Mouse (Mus musculus) heart, embryonic 16.5 days (tissue): ENCODE results near the gene Ramp3. TPM values are rescaled to one million over a fixed set of nuclear protein-coding genes. Genes with fewer than 3 reads are reported as not detected.

ENCODE experiments used
- polyA plus RNA-seq: library from polyadenylated mRNA; unstranded; fragments of >200 nt; fragmentation: Nextera tagmentation; extraction: Ambion mirVana; gene quantifications from 2 replicates; pipeline ENCODE4 v1.2.1, GENCODE M21; 2015

Ramp3 gene
- polyA plus RNA-seq, 1 experiment from 2014 or later = 5.9 TPM

Other genes with a start within 250 kb of the Ramp3 start
- 3,856 and 4,038 TPM in 2 replicates for gene Ppia, start 243.1 kb upstream of the Ramp3 start, polyA plus RNA-seq
- gene H2afv, start 214.1 kb upstream of the Ramp3 start, polyA plus RNA-seq = 327 and 358 TPM in 2 replicates
- gene Purb, start 182.6 kb upstream of the Ramp3 start, polyA plus RNA-seq = 22.1 and 24.2 TPM in 2 replicates
- 3.4 and 6.8 TPM in 2 replicates for gene Myo1g, start 137.6 kb upstream of the Ramp3 start, polyA plus RNA-seq
- gene Ccm2, start 111.6 kb upstream of the Ramp3 start, polyA plus RNA-seq = 58.7 TPM in 2 replicates
- gene Nacad, start 52.5 kb upstream of the Ramp3 start, polyA plus RNA-seq = 1.0 and 1.1 TPM in 2 replicates
- gene Tbrg4, start 32.5 kb upstream of the Ramp3 start, polyA plus RNA-seq = 49.8 and 51.0 TPM in 2 replicates
- not detected in 2 replicates for gene Wap, start 19.9 kb upstream of the Ramp3 start, polyA plus RNA-seq
- not detected in 2 replicates for gene Gm11983, start 179.1 kb downstream of the Ramp3 start, polyA plus RNA-seq